Mouse (Mus musculus) embryonic facial prominence, embryonic 15.5 days (tissue): ENCODE results near the gene Kcnk18. TPM values are rescaled to one million over a fixed set of nuclear protein-coding genes. Genes with fewer than 3 reads are reported as not detected.

Experiments used
- polyA plus RNA-seq: library from polyadenylated mRNA; unstranded; fragments of >200 nt; fragmentation: Nextera tagmentation; extraction: Ambion mirVana; gene quantifications from 2 replicates; pipeline ENCODE4 v1.2.1, GENCODE M21; 2015

Kcnk18 gene
- polyA plus RNA-seq, 1 experiment from 2014 or later = not detected

Other genes with a start within 250 kb of the Kcnk18 start
- 5.8 and 6.3 TPM in 2 replicates for gene Shtn1, start 143.1 kb upstream of the Kcnk18 start, polyA plus RNA-seq
- 0.27 and 0.43 TPM in 2 replicates for gene Vax1, start 49.2 kb upstream of the Kcnk18 start, polyA plus RNA-seq
- gene Slc18a2, start 41.7 kb downstream of the Kcnk18 start, polyA plus RNA-seq = 7.9 and 8.6 TPM in 2 replicates
- gene Rps12-ps3, start 103.1 kb downstream of the Kcnk18 start, polyA plus RNA-seq = 13.0 and 35.2 TPM in 2 replicates
- gene Pdzd8, start 126.6 kb downstream of the Kcnk18 start, polyA plus RNA-seq = 10.1 and 10.3 TPM in 2 replicates
- 15.6 and 18.2 TPM in 2 replicates for gene Emx2, start 239.2 kb downstream of the Kcnk18 start, polyA plus RNA-seq